Mouse (Mus musculus) yolk sac, embryonic 10.5 days (tissue): ENCODE results near the gene Mfsd4b4.
A peak's percentile ranks its signal among the peaks of the same experiment; 100 is the strongest.
"Not testable (repeated sequence)": the region's sequence is repeated elsewhere in the genome, so short reads cannot be mapped to it uniquely, and the experiment has no call there.

Experiments
- DNase-seq: peaks from one replicate; pipeline ENCODE4 v3.0.0-alpha.2; 2017; ENCODE audit warnings: low spot score

Gene Mfsd4b4

DNA sequence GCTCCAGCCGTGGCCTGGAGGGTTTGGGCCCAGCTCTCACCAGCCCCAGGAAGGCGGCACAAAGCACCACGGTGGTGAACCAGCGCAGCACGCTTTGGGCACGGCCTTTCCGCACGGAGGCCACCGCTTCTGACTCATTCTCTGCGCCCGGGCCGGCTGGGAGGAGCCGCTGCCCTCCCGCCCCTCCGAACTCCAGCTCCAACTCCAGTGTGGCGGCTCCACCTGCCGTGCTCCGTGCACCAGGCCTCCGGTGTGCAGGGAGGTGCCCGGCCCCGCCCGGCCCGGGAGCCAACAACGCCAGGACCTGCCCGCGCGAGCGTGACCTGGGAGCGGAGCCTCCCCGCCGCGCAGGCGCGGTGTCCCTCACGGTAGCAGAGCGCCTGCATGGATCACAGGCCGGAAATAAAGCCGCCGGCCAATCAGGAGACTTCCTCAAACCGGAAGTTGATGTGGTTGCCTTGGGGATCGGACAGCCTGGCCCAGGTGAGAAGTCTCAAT lies at the start of gene Mfsd4b4:
TSS of gene Mfsd4b4 (minus strand) at position 365 of the 498 bp plus-strand sequence.
- peak; percentile 93 for DNase-seq

GRCm38 (mm10) chr10:39947195-39947594 lies 48.2 kb upstream of the Mfsd4b4 start:
- DNase-seq, result not testable (repeated sequence)

DNA sequence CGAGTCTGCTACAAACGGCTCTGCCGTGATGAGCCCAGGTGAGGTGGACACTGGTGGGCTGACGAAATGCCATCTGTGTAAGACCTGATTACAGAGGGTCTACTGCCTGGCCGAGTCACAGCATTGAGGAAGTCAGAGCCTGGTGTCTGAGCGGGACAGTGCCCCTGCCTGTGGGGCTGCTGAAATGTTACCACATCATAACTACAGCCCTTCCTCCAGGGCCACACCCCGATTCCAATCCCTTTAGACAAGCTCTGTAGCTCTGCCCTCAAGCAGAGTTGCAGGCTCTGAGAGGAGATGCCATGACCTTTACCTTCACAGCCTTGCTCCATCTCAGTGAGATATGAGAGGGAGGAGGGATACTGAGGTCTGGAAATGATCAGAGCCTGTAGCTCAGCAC lies 37.5 kb upstream of the Mfsd4b4 start:
- DNase-seq, result no peak

DNA sequence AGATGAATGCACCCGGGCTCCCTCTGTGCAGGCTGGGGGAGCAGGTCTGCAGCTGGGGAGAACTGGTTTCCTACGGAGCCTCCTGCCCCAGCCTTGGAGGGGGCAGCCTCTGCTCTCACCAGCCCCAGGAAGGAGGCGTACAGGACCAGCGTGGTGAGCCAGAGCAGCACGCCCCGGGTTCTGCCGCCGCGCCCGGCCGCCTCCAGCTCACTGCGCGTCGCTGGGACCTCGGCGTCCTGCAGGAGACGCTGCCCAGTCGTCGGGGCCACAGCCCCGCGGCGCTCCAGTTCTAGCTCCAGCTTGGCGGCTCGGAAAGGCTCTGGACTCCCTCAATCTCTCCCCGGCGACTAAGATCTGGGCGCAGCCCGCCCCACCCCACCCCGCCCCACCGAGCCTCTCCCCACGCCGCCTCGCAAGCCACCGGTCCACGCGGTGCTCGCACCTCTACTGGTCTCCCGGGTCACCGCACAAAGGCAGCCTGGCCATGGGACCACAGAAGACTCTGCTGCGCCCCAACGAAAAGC lies 27.6 kb upstream of the Mfsd4b4 start, which contains the start of gene Mfsd4b2:
TSS of gene Mfsd4b2 (minus strand) at position 308 of the 524 bp plus-strand sequence.
- peak; percentile 46 for DNase-seq

DNA sequence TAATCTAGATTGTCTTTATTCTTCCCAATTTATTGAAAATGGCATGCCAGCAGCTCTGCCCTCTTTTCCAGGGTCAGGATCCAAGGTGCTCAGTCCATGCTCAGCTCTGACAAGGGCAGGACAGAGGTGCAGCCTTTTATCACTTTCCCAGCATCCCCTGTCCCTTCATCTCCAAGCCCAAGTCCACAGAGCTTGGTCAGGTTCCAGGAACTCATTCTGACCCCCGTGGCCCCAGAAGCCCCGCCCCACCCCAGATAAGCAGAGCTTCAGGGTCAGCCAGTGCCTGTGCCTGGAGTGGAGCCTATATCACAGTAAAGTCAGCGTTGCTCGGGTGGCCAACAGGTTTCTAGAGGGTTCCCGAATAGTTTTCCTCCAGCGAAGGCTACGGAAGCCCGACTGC lies 25.5 kb upstream of the Mfsd4b4 start:
- DNase-seq, result peak; percentile 86

DNA sequence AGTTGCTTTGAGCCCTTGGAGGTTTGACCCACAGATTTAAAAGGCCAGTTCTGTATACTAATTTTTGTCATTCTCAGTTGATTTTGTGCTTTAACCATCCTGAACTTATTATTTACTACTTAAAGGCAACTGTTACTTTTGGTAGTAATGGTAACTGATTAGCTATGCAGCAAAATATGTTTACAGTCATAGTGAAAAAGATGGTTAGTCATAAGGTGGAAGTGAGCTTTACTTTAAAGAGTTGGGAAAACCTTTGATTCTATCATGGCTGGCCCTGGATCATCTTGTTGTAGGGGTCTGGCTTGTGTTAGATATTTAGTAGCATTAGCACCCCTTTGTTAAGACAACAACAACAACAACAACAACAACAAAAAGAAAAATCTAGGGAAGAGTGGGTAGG lies 13.6 kb upstream of the Mfsd4b4 start:
- DNase-seq, result no peak

GRCm38 (mm10) chr10:39908768-39909441 lies 9.9 kb upstream of the Mfsd4b4 start:
- DNase-seq, result no peak

GRCm38 (mm10) chr10:39906799-39907658 lies 8.0 kb upstream of the Mfsd4b4 start:
- peak; percentile 73 for DNase-seq

DNA sequence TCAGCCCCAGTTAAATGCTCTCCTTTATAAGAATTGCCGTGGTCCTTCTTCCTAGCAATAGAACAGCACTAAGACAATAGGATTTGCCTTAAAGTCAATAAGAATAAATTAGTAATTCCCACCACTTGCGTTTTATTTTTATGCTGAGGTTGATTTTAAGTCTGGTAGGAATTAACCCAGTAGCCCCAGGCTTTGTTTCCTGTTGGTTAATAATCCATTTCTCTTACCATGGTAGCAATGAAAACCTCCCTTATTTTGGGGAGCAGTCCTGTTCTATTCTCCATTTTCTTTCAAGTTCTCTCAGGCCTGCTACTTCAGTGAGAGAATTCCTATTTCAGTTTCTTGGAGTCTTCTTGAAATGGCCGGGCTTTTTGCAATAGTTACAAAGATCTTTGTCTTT lies 5.2 kb upstream of the Mfsd4b4 start:
- no peak for DNase-seq

DNA sequence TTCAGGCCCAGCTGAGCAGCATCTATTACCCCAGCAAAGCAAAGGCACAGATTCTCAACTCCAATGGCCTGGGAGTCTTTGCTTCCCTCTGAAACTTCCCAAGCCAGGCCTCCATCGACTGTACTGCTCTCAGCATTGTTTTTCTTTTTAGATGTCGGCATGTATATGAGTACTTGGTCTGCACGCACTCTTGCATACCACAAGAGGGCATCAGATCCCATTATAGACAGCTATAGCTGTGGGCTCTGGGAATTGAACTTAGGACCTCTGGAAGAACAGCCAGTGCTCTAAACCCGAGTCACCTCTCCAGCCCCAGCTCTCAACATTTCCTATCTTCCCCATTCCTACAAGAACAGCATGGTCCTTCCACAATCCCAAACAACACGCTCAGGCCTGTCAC lies 2.5 kb downstream of the Mfsd4b4 start:
- DNase-seq, result no peak

DNA sequence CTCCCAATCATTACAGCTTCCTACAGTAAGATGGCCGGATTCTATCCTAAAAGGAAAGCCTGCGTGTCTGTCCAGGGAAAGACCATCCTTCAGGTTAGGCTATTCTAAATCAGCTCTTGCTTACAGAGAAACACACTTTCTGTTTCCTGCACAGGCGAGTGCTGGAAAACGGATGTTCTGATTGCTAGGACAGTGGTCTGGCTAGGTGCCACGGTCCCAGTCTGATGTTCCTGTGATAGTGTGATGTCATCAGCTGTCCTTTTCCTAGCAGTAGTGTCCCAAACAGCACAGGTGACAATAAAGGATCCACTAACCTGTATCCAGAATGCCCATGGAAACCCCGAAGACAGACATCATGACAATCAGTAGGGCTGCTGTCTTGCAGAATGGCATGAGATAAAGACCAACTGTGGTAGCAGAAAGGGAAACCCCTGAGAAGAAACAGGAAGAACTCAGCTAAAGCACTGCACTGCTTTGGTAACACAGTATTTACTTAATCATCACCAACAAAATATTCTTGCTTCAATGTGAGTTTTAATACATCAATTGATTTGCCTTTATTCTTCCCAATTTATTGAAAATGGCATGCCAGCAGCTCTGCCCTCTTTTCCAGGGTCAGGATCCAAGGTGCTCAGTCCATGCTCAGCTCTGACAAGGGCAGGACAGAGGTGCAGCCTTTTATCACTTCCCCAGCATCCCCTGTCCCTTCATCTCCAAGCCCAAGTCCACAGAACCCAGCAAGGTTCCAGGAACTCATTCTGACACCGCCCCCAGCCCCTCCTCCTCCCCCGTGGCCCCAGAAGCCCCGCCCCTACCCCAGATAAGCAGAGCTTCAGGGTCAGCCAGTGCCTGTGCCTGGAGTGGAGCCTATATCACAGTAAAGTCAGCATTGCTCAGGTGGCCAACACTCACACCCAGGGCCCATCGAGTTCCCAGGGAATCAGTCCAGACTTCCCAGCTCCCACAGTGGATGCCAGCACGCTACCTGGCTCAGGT lies 5.0 kb downstream of the Mfsd4b4 start:
- DNase-seq, result peak; percentile 69

DNA sequence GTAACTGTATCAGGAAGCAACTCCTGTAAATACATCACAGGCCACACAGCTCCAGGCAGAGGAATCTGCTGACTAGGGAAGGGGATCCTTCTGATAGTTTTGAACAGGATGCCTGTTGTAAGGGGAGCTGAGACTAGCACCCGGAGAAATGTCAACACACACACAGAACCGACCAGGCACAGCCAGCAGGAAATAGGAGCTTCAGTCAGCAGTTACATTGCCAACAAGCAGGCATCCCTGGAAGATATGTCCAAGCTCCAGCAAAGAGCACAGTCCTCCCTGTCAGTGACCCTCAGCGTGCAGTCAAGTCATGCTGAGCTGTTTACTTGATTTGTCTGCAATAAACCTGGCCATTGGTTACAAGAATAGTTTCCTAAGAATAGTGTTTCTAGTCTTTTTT lies 10.4 kb downstream of the Mfsd4b4 start:
- DNase-seq, result peak; percentile 47

- no peak for DNase-seq
These were observed 33.5 kb downstream of the Mfsd4b4 start for GRCm38 (mm10) chr10:39865509-39865908.

DNA sequence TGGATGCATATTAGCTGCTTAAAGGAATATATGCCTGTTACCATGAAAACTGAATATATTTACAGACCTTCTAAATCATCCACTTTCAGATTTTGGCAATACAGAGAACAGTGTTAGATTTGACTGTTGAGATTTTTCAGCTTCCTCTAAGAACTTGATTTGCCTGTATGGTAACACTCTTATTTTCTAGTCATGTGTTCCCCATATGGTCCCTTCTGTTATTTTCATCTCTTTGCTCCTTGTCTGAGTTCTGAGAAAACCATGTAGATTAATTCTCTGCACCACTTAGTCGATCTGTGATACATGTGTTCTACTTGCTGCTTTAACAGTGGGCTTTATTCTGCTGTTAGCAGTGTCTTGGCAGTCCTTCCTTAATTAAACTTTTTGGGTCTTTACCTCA lies 56.4 kb downstream of the Mfsd4b4 start:
- DNase-seq, result no peak
